Mouse (Mus musculus): ENCODE data around the gene Ptpn14.

- no peak for TF ChIP-seq CTCF (IDR thresholded peaks at IDR 0.05; ENCODE audit: control insufficient read depth, insufficient read depth, low read length)
- no peak for TF ChIP-seq POLR2A (IDR thresholded peaks at IDR 0.05; ENCODE audit: borderline replicate concordance, control insufficient read depth, low read depth, low read length)
Measured at GRCm38 (mm10) chr1:189880745-189881144, 152.7 kb downstream of the Ptpn14 start.
